Mouse (Mus musculus) embryo, embryonic 10.5 days (tissue): Measurements from ENCODE around the gene Acsbg2.

Source experiments
- DNase-seq: peaks from one replicate; pipeline ENCODE4 v3.0.0-alpha.2; 2015; ENCODE audit warnings: low spot score

The Acsbg2 gene

GRCm38 (mm10) chr17:56822380-56822779 lies 51.9 kb downstream of the Acsbg2 start:
- no peak for DNase-seq

- no peak for DNase-seq
Observed at GRCm38 (mm10) chr17:56819694-56820111, 54.5 kb downstream of the Acsbg2 start.

GRCm38 (mm10) chr17:56819032-56819545 lies 55.2 kb downstream of the Acsbg2 start:
- no peak for DNase-seq

- DNase-seq, result peak; percentile 30
Observed at GRCm38 (mm10) chr17:56818067-56818636, 56.1 kb downstream of the Acsbg2 start.

GRCm38 (mm10) chr17:56815057-56815345 lies 59.2 kb downstream of the Acsbg2 start:
- no peak for DNase-seq

GRCm38 (mm10) chr17:56814316-56815056 lies 59.8 kb downstream of the Acsbg2 start:
- DNase-seq, result peak; percentile 97

- peak; percentile 73 for DNase-seq
Observed at GRCm38 (mm10) chr17:56810245-56810644, 64.0 kb downstream of the Acsbg2 start.

- DNase-seq, result peak; percentile 89
Observed at GRCm38 (mm10) chr17:56808518-56808917, 65.7 kb downstream of the Acsbg2 start.

- DNase-seq, result peak; percentile 22
Observed at GRCm38 (mm10) chr17:56805784-56806183, 68.5 kb downstream of the Acsbg2 start.

- no peak for DNase-seq
Observed at GRCm38 (mm10) chr17:56804952-56805351, 69.3 kb downstream of the Acsbg2 start.

- no peak for DNase-seq
Observed at GRCm38 (mm10) chr17:56802065-56802464, 72.2 kb downstream of the Acsbg2 start.

GRCm38 (mm10) chr17:56799276-56799675 lies 75.0 kb downstream of the Acsbg2 start:
- DNase-seq, result no peak

GRCm38 (mm10) chr17:56793614-56794319 lies 80.5 kb downstream of the Acsbg2 start:
- no peak for DNase-seq
